Mouse (Mus musculus) CD4-positive, CD25-positive, alpha-beta regulatory T cell, adult 2 months (primary cell): ENCODE measurements at regions not wholly inside any gene's neighbourhood (a gene's known extent, or its start where the extent isn't known, plus 50 kb on each side); places are given as distances from the start of the nearest gene placed in this dataset.

ENCODE experiments used
- DNase-seq: peaks from one replicate; pipeline ENCODE4 v3.0.0-alpha.2; 2012; ENCODE audit warnings: low read depth, low spot score

DNA sequence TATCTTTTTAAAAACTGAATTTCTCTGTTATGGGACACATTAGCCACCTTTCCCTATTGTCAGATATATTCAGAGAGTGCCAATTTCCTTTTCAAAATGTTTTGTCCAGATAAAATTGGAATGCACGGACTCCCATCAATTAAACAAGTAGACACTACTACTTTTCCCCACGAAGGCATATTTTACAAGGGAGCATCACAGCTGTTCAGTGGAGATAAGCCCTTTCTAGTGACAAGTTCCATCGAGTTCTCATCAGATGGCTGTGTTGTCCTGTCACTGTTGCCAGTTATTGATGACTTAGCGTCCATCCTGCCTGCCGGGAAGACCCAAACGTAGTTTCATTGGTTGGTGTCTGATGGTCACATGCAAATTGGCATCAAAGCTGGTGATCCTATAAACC, 461.2 kb upstream of the Got2 start:
- DNase-seq, result no peak

DNA sequence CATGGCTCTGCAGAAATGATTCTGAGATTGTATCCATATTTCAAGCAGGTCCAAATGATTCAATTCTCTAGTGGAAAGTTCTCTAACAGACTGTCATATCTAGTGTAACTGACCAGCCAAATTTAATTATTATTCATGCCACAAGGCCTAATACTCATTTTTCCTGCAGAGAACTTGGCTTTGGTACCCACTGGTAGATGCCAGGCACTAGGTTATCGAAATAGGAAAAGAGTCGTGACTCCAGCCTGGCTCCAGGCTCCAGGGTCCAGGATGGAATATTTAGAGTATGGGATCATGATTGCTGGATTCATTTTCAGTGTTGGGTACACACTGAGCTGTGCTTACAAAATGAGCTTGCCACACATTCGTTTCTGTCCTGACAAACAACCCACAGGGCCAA, 452.4 kb upstream of the Got2 start:
- DNase-seq, result no peak

DNA sequence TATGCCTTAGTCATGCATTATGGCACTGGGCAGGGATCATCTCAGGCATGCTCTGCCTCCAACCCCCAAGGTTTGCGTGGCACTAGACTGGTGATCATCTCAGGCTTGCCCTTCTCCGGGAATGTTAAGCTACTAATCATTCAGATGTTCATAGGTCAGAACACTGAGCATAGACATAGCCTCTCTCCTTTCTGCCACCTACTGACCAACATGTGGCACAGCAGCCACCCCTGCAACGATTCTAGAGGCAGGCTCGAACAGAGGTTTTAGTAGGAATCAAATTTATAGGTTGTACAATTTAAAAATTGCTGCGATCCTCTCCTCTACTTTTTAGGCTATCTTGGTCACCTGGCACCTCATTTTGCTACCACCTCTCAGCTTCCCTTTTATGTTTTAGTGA, 430.0 kb upstream of the Got2 start:
- no peak for DNase-seq

DNA sequence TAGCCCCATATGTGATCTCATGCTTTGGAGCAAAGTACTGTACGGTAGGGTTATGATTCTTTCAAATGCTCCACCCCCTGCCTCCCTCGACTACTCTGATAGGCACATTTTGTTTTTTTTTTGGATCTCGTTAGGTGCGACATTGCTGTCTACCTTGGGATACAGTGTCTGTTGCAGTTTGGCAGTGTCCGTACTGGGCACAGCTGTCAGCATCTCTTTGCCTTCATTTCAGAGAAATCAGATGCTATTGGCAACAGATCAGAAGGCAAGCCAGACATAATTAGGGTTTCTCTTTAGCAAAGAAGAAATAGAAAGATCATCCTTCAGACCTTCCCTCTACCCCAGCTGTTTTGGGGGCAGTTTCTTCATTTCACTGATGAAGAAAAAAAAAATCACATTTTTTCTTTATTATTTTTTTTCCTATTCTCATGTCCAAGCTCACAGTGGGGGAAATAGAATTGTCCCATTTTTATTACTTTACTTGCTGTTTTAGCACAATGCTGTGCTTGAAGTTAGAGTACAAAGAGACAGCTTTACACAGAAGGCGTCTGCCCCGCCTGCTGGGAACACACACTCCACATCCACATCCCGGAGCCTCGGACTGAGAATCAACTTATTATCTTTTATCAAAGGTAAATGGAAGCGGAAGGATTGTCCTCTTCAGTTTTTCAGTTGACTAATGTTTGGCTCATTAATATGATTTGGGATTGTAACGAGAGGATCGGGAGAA, 420.8 kb upstream of the Got2 start:
- DNase-seq, result no peak

DNA sequence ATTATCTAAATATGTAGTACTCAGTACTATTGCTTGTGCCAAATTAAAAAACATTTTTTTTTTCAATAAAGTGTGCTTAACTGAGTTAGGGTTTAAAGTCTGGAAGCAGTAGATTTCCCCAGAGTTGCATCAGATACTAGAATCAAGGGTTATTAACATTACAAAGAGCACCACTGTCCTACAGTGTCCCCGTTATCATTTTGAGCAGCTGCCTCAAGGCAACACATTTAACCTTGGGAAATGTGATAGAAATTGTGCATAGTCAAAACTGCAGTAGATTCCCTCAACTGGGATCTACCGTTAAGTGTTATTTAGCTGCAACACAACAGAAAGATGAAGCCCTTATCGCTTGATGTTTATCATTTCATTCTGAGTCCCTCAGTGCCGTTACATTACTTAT, 408.3 kb upstream of the Got2 start:
- no peak for DNase-seq

DNA sequence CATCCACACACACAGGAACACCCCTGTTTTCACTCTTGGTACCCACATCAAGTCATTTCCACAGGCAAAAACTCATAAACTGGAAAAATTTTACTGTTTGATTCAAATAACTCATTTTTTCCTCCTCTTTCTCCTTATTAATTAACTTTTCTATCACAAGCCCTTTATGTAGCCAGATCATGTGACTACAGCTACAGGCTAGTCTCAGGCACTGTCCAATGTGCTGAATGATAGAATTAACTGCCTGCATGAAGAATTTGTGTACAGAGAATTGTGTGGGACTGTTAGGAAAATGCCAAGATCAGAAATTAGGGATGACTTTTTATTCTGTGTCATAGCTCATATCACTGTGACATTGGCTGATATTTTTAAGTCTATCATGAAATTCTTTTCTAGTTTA, 402.4 kb upstream of the Got2 start:
- DNase-seq, result no peak

DNA sequence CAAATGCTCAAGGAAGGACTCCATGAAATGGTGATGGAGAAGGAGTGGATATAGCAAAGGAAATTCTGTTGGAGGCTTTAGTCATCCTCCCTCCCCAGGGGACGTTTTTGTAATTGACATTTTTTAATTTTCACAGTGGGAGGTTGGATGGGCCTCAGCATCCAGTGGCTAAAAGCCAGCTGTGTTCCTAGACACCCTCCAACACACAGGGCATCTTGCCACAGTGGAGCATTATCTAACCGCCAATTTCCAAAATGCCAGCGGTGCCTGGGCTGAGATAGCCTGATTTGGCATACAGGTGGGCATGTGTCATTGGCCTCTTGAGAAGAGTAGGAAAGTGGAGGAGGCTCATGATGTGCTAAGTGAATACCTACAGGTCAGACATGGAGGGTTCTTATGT, 401.2 kb upstream of the Got2 start:
- DNase-seq, result no peak

DNA sequence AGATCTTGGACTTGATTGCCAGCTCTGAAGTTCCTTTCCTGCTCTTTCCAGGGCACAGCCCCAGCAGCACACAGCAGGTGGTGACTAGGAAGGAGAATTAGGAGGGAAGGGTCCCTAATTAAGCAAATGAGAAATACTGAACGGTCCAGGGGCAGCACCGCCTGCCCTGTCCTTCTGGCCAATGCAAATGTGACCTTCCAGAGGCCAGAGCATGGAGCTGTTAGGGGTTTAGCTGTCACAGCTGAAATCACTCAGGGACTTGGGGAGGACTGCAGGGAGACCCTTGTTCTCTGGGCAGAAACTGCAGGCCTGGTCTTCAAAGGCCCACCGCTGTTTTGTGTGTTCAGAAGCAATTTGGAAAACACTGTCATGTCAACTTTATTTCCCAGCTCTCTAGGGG, 400.2 kb upstream of the Got2 start:
- no peak for DNase-seq

DNA sequence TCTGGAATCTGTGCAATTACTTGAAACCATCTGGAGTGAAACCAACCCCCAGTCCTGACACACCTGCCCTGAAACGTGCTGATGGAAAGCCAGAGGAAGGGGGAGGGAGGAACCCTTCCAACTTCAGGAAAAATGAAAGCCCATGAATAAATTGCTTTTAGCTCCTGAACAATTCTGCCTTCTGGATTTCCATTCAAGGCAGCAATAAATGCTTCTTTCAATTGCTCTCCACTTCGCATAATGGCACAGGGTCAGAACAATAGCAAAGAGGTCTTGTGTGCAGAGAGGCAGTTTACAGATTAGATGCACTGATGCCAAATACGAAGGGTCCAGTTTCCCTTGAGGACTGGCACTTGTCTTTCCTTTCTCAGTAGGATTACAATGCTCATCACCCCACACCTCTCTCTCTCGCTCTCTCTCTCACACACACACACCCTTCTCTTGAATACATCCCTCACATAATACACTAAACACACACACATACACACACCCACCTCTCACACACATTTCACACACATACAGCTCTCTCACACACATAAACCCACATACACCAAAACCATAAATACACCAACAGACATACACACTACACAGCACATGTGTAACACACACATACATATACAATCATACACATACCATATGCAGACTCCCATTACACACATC, 389.3 kb upstream of the Got2 start:
- no peak for DNase-seq

DNA sequence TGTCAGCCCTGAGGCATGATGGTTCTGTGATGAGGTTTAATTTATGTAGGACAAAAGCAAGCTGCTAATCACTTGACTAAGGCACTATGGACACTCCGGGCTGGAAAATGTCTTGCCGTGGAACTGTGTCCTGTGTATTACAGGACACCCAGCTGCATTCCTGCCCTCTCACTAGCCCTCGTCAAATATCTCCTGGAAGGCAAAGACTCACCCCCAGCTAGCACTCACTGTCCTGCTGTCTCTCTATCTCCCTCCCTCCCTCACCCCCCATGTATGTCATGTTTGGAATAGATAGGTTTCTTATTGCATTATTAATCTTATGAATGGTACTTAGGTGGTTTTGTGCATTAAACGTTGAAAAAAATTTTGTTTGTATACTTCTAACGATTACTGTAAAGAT, 388.7 kb upstream of the Got2 start:
- no peak for DNase-seq

DNA sequence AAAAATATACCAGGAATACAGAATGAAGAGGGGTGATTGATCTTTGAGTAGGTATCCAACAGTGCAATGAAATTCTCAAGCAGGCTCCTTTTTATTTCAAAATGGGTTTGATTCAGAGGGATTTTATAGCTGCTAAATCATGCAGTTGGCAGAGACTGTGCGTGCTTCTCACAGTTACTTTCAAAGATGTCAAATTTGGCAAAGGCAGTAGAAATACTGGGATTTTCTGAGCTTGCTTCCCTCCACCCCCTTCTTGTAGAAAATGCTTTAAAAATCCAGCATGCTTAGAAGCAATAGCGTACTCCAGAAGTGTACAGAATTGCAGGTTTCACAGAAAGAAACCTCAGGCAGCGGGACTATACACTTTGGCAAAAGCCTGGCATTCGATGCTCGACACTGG, 367.9 kb upstream of the Got2 start:
- DNase-seq, result no peak

DNA sequence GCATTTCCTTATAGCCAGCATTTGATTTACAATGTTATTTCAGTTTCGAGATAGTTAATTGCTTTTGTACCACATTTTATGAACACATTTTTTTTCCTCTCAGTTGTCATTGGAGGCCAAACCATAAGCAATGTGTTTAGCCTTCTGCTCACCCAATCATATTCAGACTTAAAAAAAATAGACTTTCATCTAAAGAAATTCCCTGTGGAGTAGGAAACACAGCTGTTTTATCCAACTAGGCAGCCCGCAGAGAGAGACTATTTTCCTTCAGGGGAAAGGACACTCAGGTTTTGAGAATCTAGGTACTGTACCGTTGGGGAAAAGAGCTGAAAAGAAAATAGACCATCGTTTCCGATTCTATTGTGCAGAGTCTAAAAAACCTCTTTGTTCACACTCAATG, 367.5 kb upstream of the Got2 start:
- no peak for DNase-seq

DNA sequence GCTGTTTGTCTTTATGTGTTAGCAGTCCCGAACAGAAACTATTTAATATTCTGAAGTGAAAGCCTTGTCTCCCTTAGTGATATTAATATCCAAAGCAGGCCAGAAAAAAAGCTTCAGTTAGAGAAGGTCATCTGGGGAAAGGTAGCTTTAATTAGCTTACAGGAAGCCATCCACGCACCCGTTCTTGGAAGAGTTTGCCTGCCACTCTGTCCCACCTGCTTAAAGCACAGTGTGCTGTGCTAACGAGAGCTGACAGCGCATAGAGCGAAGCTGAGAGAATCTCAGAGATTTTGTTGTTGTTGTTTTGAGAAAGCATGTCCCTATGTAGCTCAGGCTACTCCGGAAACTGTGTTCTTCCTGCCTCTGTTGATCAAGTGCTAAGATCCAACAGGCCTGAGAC, 357.7 kb upstream of the Got2 start:
- DNase-seq, result no peak

DNA sequence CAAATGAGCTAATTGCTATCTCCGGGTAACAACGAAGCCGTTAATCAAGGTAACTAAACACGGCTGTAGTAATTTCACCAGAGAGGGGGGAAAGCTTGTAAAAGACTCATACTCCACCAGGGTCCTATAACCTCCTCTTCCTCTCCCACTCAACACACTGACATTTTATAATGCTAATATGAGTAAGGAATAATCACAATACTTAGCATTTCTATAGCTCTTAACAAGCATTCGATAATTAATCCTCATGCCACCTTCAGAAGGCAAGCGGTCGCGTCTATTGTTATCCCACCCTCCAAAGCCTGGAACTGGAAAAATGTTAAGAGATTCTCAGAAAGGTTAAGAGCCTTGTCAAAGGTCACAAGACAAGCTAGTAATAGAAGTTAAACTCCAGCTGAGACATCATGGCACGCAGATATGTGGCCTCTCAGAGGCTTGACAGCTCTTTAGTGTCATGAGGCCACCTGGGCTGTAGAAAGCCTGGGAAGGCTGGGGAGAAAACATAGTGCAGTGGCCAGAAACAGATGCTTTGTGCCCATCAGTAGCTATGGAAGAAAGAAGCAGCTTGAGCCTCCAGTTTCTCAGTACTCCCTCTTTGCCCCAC, 356.3 kb upstream of the Got2 start:
- DNase-seq, result no peak

DNA sequence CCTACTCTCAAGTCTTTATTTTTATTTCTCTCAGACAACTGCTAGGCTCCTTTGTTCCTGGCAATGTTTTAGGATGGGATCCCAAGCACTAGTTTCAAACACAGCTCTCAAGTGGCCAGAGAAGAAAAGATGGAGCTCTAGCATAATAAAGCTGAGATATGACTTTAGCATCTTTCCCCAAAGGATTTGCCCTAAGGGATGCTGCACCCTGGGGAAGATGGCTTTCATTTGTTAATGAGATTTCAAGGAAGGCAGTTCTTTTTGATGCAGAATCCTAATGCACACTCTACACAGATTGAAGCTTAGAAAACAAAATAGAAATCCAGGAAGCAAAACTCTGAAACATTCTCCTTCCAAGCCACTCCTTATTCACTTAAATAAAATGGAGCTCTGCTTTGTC, 350.1 kb upstream of the Got2 start:
- no peak for DNase-seq

DNA sequence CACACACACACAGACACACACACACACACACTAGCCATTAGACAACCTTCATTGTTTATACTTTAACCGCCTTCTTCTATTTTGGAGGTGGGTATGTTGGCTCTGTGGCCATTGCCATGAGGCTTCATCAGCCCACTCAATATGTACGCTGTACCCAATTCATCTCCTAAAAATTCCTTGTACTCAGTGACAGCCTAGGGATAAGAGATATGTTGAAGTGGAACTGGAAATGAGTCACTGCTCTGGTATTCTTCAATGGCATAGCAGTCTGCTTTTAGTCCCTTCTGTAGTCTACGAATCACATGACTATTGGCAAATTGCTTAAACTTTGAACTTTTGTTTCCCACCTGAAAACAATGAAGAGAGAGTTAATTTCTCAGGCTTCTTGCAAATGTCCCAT, 349.6 kb upstream of the Got2 start:
- DNase-seq, result no peak

DNA sequence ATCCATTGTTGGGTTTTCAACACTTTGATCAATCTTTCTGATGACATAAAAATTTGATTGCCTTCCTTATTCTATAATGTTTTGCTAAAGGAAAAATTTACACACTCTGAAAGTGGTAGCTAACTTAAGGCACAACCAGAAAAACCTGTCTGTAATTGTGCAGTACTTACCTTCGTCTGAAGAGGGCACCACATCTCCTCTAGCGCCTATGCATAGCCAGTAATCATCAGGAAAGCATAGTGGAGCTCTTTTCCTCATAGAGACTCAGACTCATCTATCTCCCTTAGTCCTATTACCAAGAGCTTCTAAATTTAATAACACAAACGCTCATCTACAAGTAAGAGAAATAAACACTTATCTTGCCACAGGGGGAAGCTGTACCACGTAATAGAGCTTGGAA, 342.1 kb upstream of the Got2 start:
- DNase-seq, result no peak
